Mouse (Mus musculus): ENCODE results near the gene Cep78. TPM values are rescaled to one million over a fixed set of nuclear protein-coding genes. Genes with fewer than 3 reads are reported as not detected.
A peak's percentile ranks its signal among the peaks of the same experiment; 100 is the strongest.

Cep78 gene
- total RNA-seq (2021): 10 to 100 TPM in 1 of 2 experiments, 1 to 10 TPM in 1; 9.2 to 11.3 TPM
- long read RNA-seq, experiment 1, transcript Cep78-201 (15 exons, 2,548 nt): major isoform, 11 of 15 reads
- long read RNA-seq, experiment 1, partial matches to known transcripts: 1 of 15 reads
- long read RNA-seq, experiment 1, other reads (novel, unspliced or antisense): 3 of 15 reads
- long read RNA-seq, experiment 2, partial matches to known transcripts: 1 of 5 reads
- long read RNA-seq, experiment 2, other reads (novel, unspliced or antisense): 1 of 5 reads

DNA sequence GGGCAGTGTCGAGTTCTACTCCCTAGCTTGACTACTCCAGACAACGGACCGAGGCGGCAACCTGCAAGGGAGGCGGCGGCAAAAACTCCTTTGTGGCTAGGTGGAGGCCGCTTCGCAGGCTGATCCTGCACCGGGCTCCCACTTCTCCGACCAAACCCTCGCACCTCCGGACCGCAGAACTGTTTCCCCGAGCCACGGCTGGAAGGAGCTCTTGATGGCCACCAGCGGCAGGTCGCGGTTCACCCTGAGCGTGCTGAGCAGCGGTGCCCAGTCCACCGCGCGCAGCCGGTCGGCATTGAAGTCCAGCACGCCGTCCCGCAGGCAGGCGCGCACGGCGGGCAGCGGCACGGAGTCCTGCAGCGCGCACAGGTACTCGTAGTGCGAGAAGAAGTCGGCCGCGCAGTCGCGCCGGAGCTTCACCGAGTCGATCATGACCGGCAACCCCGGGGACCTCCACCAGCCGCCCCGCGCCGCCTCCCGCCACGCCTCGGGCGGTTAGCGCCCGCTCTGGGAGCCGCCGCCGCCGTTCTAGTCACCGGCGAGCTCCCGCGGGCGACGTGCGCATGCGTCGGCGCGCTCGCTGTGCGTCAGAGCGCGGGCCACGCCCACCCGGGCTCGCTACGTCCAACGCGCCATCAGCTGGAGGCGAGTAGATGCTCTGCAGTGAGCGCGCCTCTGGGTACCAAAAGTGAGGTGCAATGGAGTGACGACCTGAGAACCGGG, at the start of gene Cep78:
TSS of gene Cep78 (minus strand) at position 541 of the 723 bp plus-strand sequence.
- peak; percentile 92 to 96 for DNase-seq

DNA sequence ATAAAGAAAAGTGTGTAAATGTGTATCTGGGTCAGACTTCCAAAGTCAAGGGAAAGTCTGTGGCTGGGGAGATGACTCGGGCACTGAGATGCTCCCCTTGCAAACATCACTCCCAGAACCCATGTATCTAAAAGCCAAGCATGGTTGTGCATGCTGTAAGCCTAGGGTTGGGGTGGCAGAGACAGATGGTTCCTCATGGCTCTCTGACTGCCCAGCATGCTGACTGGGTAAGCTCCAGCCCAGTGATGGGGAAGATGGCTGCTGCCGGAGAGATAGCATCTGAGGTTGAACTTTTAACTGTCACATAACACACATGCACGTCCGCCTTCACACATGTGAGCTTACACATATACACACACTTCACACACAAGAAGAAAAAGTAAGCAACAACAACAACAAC, 46.5 kb upstream of the Cep78 start:
- no peak for DNase-seq

DNA sequence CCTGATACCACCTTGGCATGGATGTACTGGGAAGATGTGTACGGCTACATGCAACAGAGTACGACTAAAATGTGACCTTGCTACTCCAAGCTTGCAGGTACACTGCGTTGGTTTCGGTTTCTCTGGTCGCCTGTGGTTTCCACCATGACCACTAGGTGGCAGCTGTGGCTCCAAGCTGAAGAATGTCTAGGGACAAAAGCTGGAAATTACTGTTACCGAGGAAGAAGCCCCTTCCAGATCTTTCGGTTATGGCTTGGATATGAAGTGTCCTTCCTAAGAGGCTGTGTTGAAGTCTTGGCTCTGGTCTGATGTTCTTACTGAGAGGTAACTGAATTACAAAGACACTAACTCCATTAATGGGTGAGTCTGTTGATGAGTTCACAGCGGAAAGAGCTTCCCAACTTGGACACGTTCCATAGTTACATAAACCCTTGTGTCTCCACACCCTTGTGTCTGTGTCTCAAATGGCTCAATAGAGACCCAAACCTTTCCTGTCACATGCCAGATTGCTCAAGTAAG, 44.5 kb upstream of the Cep78 start:
- DNase-seq: peak; percentile 34 to 37

DNA sequence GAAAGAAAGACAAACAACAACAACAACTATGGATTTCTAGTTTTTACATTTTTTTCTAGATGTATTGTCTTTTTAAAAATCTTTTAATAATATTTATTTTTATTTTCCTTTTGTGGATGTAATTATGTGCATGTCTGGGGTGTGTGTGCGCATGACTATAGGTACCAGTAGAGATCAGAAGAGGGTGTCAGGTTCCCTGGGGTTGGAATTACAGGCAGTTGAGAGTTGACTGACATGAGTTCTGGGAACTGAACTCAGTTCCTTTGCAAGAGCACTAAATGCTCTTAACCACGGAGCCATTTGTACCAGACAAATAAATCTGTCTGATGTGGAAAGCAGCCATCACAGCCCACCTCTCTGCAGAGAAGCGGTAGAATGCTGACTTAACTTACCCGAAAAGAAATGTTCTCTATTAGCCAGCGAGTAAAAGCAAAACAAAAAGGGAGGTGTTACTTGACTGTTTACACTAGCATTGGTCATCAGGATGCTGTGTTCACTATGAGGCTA, 44.0 kb upstream of the Cep78 start:
- DNase-seq: no peak

DNA sequence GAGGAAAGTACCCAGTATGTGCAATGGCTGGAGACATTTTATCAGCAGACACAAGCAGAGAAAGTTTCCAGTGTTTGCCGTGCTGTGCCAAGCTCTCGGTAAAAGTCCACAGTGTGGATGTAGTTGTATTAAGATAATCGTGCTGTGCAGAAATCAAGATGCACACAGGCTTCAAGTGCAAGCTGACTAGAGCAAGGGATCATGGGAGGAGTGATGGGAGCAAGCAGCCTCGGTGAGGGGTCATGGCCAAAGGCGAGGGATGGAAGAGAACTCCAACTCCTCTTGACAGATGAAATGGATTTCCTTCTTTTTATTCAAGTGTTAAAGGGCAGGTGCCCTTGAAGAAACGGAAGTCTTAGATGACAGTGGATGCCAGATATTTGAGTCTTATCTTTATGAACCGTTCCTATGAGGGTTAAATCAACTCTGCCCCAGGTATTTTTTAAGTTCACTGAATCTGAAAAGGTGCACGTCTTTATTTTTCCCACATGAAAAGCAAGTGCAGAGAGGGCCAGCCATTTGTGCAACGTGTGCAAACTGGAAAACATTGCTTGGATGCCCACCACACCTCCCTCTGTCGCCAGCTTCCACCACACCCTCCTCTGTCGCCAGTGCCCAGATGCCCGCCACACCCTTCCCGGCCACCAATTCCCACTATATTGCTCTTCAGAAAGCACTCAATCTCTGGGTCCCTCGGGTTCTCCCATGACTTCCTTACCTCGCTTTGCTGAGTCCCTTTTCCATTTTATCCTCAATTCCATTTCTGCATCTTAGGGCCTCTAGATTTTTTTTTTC, 43.3 kb upstream of the Cep78 start:
- DNase-seq: peak in 1 of 2 experiments; percentile 30

DNA sequence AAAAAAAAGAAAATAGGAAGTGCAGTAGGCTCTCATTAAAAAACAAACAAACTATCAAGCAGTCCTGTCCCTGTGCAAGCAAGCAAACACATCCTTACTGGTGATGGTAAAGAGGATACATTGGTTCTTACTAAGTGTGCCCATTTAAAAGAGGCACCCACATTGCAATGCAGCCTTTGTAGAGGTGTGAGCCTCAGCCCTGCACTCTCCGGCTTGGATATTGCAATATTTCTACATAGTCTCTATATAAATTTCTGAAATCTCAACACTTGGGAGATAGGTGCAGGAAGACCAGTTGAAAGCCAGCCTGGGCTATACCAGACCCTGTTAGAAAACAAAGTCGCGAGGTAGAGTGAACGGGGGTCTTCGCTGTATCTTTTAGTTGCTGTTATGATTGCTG, 41.5 kb upstream of the Cep78 start:
- DNase-seq: no peak

DNA sequence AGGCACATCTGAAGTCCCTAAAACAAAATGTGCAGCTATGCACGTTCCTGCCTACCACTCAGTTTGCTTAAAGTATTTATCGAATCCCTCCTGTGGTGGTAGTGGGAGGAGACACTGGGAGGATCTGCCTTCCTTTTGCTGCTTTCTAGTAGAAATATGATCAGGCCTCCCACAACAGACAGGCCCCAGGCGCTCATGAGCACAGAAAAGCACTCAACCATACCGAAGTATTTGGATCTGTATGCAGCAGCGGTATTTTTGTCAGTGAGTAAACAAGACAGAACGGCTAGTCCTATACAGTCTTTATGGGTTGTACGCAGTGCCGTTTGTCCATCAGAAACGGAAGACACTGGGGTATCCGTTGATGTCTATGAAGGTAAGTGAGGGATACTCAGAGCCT, 37.4 kb upstream of the Cep78 start:
- DNase-seq: no peak

DNA sequence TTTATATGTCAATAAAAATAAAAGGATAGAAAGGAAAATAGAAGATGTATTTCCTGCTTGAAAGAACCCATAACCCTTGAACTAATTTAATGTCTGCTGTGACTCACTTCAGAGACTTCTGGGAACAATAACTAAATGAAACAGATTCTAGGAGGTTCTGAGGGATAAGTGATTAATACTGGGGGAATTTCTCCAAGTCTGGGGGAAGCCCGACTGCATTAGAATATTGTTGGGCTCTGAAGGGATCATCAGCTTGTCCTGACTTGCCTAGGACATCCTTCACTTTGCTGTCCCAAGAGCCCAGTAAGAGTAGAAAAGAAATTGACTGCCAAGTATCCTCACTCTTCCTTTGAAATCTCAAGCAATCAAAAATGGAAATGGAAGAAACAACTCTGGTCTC, 31.4 kb upstream of the Cep78 start:
- no peak for DNase-seq

DNA sequence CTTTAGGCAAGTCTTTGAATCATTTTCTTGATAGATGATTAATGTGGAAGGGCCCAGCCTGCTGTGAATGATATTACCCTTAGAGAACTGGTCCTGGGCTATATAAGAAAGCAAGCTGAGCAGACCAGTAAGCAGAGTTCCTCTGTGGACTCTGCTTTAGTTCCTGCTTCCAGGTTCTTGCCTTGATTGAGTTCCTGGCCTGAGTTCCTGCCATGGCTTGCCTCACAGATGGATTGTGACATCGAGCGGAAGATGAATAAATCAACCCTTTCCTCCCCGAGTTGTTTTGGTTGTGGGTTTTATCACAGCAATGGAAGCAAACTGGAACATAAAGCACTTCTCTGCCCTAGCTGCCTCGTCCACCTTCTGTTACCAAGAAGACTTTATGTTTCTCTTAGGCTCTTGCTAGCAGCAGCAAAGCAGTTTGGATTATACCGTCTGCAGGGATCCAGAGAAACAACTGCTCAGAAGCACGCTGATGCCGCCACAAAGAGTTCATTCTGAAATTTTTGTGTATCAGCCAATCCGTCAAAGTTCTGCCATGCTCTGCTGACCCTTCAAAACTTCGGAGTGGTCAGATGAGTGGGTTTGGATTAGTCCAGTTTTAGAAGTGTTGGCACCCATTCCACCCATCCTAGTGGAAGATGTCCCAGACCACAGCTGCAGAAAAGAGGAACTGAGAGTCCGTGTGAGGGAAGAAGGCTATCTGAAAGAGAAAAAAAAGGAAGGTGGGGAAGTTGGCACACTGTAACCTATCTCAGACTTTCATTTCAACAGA, 30.6 kb upstream of the Cep78 start:
- DNase-seq: no peak

DNA sequence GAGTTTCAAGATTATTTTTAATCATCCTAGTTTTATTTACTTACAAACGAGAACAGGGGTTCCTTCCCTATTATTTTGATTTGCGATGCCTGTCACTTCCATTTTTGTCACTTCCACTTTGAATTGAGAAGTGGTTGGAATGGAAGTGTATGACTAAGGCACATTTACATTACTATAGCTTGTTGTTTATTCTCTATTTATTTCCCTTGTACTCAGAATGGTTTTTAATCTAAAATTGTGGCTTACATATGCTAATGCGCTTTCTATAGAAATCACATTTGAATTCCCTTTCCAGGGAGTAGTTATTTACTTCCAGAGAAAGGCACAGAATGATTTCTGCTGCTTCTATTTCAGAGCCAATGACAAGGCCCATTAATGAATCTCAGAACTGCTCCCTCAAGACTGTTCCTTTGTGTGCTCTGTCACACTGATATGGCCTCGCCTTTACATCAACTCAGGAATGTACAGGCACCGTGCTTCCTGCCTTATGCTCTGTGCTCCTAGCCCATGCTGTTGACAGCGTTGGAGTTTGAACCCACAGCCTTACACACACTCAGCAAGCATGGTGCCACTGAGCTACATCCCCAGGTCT, 25.1 kb upstream of the Cep78 start:
- DNase-seq: no peak

DNA sequence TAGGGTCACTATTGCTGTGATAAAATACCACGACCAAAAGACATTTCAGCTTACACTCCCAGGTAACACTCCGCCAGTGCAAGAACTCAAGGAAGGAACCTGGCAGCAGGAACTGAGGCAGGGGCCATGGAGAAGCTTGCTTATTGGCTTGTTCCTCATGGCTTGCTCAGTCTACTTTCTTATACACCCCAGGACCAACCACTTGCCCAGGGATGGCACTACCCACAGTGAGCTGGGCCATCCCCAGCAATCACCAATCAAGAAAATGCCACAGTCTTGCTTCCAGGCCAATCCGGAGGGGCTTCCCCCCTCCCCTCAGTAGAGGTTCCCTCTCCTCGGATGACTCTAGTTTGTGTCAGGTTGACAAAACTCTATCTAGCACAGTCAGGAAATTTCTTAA, 24.3 kb upstream of the Cep78 start:
- no peak for DNase-seq

DNA sequence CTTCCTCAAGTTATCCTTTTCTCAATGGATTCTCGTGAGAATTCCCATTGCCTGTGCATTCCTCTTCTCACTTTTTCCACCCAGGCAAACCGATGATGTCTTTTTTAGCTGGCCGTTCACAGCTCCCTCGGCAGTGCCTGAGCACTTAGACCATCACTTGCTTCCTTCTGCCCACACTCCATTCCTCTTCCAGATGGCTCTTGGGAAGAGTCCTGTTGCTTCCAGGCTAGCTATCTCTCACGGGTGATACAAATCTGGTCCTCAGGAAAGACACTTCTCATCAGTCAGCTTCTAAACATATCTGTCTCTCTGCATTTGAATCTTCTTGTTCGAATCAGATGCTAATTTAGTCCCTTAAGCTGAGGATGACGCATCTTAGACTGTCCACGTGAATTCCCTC, 22.3 kb upstream of the Cep78 start:
- DNase-seq: no peak

DNA sequence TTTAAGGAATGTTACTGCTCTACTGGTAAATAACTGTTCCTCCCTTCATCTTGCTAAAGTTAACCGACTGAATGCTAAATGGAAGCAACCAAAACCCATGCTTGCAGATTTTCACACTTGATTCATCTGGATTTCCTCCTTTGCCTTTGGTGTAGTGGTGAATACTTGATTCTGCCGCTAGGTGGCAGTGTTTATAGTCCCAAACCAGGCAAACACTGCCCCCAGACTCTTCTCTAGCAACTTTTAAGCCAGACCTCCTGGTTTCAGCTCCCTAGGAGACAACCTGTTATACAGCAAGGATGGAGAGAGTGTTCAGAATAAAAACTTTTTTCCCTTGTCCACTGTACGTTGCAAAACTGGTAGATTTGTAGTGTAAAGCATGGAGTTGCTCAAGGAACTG, 13.4 kb upstream of the Cep78 start:
- peak; percentile 42 to 64 for DNase-seq

DNA sequence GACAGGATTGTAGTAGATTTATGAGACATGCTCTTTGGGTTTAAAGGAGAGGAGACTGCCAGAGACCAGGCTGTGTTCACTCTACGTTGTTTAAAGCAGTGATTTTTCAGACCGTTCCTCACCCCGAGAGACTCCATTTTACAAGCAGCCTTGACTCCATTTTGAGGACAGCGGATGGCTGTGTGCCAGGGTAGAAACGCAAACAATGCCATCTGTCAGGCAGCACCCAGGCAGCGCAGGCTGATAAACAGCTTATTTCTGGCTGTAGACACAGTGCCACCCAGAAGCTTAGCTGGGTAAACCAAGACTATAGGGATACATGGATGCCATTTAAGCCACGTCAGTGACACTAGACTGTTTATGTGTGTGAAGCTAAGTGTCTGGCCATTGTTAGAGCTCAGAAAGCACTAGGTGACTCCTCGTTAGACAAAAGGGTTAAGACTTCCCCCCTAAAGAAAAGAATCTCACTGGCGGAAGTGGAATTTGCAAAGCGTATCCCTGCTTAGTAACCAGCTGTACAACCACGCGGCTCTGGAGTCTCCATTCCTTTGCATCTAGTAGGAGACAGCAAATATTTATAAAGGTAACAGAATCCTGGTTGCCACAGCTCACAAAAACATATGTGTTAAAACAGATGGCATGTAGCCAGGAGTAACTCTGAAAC, 12.2 kb upstream of the Cep78 start:
- DNase-seq: peak; percentile 60 to 66

DNA sequence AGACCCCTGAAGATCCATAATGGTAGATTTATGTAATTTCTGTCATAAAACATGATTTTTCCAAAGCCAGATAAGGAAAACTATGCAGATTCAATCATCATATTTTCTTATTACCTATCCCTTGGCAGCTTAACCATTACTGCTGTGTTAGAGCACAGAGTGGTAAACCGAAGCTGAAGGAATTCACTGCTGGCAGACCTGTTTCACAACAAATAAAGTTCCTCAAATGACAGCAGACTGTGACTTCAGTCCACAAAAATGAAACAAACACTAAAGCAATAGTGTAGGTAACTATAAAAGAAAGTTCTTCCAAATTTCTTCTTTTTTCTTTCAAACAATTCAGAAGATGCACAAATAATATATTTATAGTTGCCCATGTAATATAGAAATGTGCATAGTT, 5.3 kb upstream of the Cep78 start:
- no peak for DNase-seq

DNA sequence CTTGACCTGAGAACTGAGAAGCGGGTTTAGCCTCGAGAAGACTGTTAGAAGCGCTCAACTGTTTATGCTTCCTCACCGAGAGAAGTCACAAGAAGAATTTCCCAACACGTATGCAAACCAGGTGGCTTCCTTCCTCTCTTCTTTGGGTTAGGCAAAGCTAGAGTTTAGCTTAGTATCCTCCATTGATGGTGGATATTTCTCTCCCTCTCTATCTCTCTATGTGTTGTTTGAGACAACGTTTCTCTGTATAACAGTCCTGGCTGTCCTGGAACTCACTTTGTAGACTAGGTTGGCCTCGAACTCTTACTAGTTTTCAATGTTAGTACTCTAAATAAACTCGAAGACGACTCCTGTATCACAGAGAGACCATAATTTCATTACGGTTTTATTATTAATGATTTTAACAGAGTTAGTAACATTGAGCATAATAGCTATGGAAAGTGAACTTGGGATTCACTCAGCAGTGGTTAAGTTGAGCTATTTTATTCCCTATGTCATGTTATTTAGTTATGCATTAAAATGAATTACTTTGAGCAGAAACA, 454 bp upstream of the Cep78 start:
- DNase-seq: no peak

DNA sequence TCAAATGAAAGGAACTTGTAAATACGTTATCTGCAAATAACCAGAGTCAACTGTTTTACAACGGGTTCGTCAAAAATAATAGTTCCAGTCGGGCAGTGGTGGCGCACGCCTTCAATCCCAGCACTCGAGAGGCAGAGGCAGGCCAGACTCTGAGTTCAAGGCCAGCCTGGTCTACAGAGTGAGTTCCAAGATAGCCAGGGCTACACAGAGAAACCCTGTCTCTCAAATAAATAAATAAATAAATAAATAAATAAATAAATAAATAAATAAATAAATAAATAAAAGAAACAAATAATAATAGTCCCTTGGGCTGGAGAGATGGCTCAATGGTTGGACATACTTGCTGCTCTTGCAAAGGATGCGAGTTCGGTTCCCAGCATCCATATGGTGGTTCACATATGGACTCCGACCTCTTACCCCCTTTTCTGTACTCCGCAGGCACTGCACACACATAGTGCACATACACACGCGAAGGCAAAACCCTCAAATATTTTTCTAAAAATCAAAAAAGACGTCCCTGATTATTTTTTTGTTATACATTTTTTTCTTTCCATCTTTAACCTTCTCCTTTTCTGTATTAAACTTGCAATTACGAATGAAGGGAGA, 947 bp downstream of the Cep78 start:
- DNase-seq: no peak

DNA sequence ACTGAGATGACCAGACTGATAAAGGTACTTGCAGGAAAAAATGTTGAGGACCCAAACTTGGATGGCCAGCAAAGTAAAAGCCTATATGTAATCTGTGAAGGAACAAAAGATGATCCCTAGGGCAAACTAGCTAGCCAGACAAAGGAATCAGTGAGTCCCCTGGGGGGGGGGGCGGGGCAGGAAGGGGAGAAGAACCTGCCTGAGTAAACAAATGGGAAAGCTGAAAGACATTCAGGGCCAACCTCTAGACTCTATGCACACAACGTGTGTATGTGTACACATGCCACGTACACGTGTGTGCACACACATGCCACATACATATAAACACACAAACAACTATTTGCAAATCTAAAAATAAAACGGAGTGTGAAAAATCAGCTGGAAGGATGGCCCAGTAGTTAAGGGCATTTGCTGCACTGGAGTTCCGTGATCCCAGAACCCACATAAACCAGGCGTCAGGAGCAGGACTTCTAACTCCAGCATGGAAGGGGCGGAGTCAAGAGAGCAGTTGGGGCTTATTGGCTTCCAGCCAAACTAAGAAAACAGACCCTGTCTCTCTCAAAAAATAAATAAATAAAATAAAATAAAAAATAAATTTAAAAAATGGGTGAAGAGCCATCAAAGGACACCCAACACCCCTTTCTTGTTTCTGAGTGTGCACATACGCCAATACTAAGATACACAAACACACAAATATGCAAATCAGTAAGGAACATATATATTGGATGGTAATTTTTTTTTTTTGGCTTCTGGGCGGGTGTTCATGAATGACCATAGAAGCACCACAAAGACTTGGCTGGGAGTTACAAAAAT, 1.7 kb downstream of the Cep78 start:
- no peak for DNase-seq

DNA sequence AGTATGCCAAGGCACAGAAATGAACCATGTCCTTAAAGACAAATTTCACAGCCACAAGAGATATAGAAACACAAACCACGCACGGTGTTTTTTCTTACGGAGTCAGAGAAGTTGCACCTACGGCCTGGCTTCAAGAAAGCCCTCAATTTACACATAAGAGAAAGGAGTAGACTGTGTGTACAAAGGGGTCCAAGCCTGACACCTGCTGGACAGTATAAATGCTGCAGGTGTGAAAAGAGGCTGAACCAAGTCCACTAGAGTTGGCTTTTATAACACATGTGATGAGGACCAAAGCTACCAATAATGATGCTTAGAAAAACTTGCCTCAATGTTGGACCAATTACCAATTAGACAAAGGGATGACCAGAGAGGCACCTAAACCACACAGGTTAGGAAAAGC, 2.9 kb downstream of the Cep78 start:
- DNase-seq: peak; percentile 43 to 63
